Mouse (Mus musculus) small intestine, adult 2 months (tissue): ENCODE measurements around the gene Nxt2.
"Not testable (repeated sequence)": the region's sequence is repeated elsewhere in the genome, so short reads cannot be mapped to it uniquely, and the experiment has no call there.

Experiments
- CTCF ChIP-seq: fragments of 200-500 bp; IDR thresholded peaks from 2 replicates; pipeline ENCODE4 v1.5.1; 2012; ENCODE audit warnings: low read depth, mild to moderate bottlenecking, control low read depth, inconsistent platforms, low read length, moderate library complexity, mixed read lengths; ENCODE audit not compliant: insufficient replicate concordance, insufficient read length; ENCODE audit errors: extremely low read depth
- POLR2A ChIP-seq: fragments of 200-500 bp; IDR thresholded peaks from 2 replicates; pipeline ENCODE4 v1.6.1; 2012; ENCODE audit warnings: low read depth, mild to moderate bottlenecking, control low read depth, inconsistent platforms, low read length, moderate library complexity

DNA sequence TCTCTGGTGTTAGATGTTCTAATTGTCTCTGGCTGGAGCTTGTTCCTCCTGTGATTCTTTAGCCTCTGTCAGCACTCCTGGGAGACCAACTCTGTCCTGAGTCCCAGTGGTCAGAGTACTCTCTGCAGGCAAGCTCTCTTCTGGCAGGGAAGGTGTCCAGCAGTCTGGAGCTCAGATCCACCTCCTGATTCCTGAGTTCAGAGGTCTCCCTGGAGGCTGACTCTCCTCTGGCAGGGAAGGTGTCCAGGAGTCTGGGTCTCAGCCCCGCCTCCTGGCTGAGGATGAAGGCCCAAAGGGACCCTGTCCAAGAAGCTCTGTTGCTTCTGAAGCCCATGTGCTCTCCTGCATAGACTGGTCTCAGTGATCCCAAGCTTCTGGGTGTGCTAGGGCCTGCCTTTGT lies 9.6 kb downstream of the Nxt2 start:
- TF ChIP-seq CTCF, POLR2A: not testable (repeated sequence)
